Mouse (Mus musculus): ENCODE results near the gene Vim. TPM values are rescaled to one million over a fixed set of nuclear protein-coding genes. Genes with fewer than 3 reads are reported as not detected.

Vim gene
- polyA plus RNA-seq, 1 experiment from 2014 or later = 1,081 TPM

DNA sequence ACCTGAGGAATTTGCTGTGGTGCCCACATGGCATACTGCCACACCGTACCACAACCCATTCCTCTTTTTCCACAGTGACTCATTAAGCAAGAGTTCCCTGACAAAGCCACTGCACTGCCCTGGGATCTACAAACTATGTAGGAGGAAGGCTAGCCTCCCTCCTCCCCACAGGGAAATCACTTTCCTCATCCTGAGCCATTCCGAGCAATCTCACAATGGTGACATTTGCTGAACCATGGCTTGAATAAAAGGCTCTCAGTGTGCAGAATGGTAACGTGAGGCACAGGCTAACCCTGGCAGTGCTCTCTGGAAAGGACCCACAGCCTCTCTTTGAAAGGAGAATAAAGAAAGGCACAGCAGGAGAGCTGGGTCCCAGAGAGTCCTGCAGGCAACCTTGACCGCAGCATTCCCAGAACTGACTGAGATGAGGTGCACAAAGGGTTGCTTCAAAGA lies 1.6 kb upstream of the Vim start:
- 37% methylated on average over 4 of the region's 4 CpGs for WGBS
- ATAC-seq (ENCODE audit: insufficient number of reproducible peaks, low FRiP score, low TSS enrichment, low read depth) = no peak
- Histone ChIP-seq H3K4me2 (replicated peaks) (peak overlapping the region; percentile 51; the same call in 1 of the 2 replicates), H3K9ac (no peak overlapping the region), H3K4me1 (peaks cover 19% of the 10 kb centered on the region), H3K27me3 (no peaks in the 10 kb centered on the region), H3K4me3 (replicated peaks) (no peak overlapping the region; the same call in 1 of the 2 replicates), H3K36me3 (no peaks in the 10 kb centered on the region), H3K27ac (replicated peaks) (peak overlapping the region; percentile 95), H3K9me3 (replicated peaks) (no peaks in the 10 kb centered on the region)

GRCm38 (mm10) chr2:13572647-13573407 lies 900 bp upstream of the Vim start:
- WGBS = 9% methylated on average over 12 of the region's 12 CpGs
- Histone ChIP-seq H3K27ac (replicated peaks) (peak overlapping the region; percentile 95), H3K36me3 (no peaks in the 10 kb centered on the region), H3K4me3 (replicated peaks) (peak overlapping the region; percentile 61), H3K4me1 (peaks cover 19% of the 10 kb centered on the region), H3K4me2 (replicated peaks) (peak overlapping the region; percentile 51), H3K9me3 (replicated peaks) (no peaks in the 10 kb centered on the region), H3K27me3 (no peaks in the 10 kb centered on the region), H3K9ac (no peak overlapping the region; the same call in 1 of the 2 replicates)
- peak; percentile 12; the same call in 1 of the 2 replicates for ATAC-seq (ENCODE audit: insufficient number of reproducible peaks, low FRiP score, low TSS enrichment, low read depth)

GRCm38 (mm10) chr2:13574066-13574800 lies 506 bp downstream of the Vim start:
- WGBS = under 1% methylated on average over 46 of the region's 46 CpGs
- H3K36me3 ChIP-seq = peaks cover 11% of the 10 kb centered on the region
- H3K4me1 ChIP-seq = peaks cover 19% of the 10 kb centered on the region
- peak overlapping the region; percentile 61 for H3K4me3 ChIP-seq (replicated peaks)
- no peaks in the 10 kb centered on the region for H3K9me3 ChIP-seq (replicated peaks)
- H3K27me3 ChIP-seq = no peaks in the 10 kb centered on the region
- ATAC-seq (ENCODE audit: insufficient number of reproducible peaks, low FRiP score, low TSS enrichment, low read depth) = peak; percentile 91
- peak overlapping the region; percentile 84 for H3K9ac ChIP-seq
- H3K4me2 ChIP-seq (replicated peaks) = peak overlapping the region; percentile 51
- peak overlapping the region; percentile 95 for H3K27ac ChIP-seq (replicated peaks)

GRCm38 (mm10) chr2:13574801-13575150 lies 1.0 kb downstream of the Vim start:
- Histone ChIP-seq H3K27ac (replicated peaks) (peak overlapping the region; percentile 95), H3K36me3 (peaks cover 15% of the 10 kb centered on the region), H3K4me2 (replicated peaks) (peak overlapping the region; percentile 51), H3K9ac (peak overlapping the region; percentile 84), H3K4me3 (replicated peaks) (peak overlapping the region; percentile 61), H3K4me1 (peaks cover 20% of the 10 kb centered on the region), H3K27me3 (no peaks in the 10 kb centered on the region), H3K9me3 (replicated peaks) (no peaks in the 10 kb centered on the region)
- WGBS = under 1% methylated on average over 21 of the region's 21 CpGs
- no peak for ATAC-seq (ENCODE audit: insufficient number of reproducible peaks, low FRiP score, low TSS enrichment, low read depth)

DNA sequence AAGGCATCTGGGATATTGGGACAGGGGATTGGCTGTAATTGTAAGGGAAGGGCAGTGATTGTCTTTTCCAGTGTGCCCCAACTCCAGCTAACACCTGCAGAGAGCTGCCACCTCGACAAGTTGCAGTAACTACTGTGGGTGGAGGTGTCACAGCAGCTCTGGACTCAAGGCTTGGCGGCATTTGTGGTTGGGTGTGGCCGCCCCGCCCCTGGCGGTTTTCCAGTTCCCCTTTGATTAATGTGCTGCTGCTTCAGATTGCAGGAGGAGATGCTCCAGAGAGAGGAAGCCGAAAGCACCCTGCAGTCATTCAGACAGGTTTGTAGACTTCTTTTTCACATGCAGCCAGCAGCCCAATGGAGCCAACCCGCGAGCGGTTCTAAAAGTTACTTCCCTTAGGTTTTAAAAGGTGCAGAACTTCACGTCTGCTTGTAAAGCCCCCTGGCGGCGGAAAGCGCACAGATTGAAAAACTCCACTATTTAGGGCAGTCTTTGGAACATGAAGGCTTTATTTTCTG lies 1.6 kb downstream of the Vim start:
- no peak for ATAC-seq (ENCODE audit: insufficient number of reproducible peaks, low FRiP score, low TSS enrichment, low read depth)
- 2% methylated on average over 13 of the region's 13 CpGs for WGBS
- H3K4me1 ChIP-seq = peaks cover 22% of the 10 kb centered on the region
- H3K4me3 ChIP-seq (replicated peaks) = peak overlapping the region; percentile 61
- H3K4me2 ChIP-seq (replicated peaks) = peak overlapping the region; percentile 51
- peak overlapping the region; percentile 84 for H3K9ac ChIP-seq
- peaks cover 21% of the 10 kb centered on the region for H3K36me3 ChIP-seq
- peak overlapping the region; percentile 95 for H3K27ac ChIP-seq (replicated peaks)
- no peaks in the 10 kb centered on the region for H3K27me3 ChIP-seq
- no peaks in the 10 kb centered on the region for H3K9me3 ChIP-seq (replicated peaks)

DNA sequence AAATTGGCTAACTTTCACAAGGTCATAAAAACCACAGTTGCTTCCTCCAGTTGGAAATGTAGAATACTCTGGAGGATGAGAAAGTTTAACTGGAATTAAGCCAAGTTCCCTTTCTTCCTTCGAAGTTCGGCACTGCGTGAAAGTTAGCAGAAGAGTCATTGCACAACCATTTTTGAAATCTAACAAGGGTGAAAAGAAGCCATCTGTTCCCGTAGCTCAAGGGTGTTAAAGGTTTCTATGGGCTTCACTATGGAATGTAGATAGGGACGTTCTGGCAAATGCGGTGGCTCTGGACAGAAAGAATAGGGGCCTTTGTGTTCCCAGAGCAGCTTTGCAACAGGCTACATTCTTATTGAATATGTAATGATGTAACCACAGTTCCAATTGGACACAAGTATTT lies 2.2 kb downstream of the Vim start:
- no peaks in the 10 kb centered on the region for H3K9me3 ChIP-seq (replicated peaks)
- WGBS = 7% methylated on average over 6 of the region's 6 CpGs
- peaks cover 22% of the 10 kb centered on the region for H3K4me1 ChIP-seq
- peak overlapping the region; percentile 61 for H3K4me3 ChIP-seq (replicated peaks)
- peak overlapping the region; percentile 95 for H3K27ac ChIP-seq (replicated peaks)
- peaks cover 26% of the 10 kb centered on the region for H3K36me3 ChIP-seq
- no peaks in the 10 kb centered on the region for H3K27me3 ChIP-seq
- H3K4me2 ChIP-seq (replicated peaks) = peak overlapping the region; percentile 51
- ATAC-seq (ENCODE audit: insufficient number of reproducible peaks, low FRiP score, low TSS enrichment, low read depth) = no peak
- peak overlapping the region; percentile 16 for H3K9ac ChIP-seq

DNA sequence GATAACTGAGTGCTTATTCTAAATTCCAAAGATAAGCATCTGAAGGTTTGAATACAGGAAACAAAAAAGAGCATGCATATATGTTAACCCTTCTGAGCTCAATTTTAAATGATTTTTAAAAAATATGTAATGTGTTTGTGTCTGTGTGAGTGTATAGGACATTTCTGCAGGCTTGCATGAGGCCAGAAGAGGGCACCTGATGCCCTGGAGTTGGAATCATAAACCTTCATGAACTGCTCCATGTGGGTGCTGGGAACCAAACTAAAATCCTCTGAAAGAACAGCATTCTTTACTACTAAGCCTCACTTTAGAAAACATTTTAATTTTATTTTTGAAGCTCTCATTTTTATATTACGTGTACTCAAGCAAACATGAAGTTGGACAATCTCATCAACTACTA lies 3.7 kb downstream of the Vim start:
- 92% methylated on average over 1 of the region's 1 CpGs for WGBS
- Histone ChIP-seq H3K36me3 (peaks cover 39% of the 10 kb centered on the region), H3K4me1 (peaks cover 16% of the 10 kb centered on the region), H3K9ac (no peak overlapping the region), H3K4me2 (replicated peaks) (peak overlapping the region; percentile 21), H3K4me3 (replicated peaks) (peak overlapping the region; percentile 9; the same call in 1 of the 2 replicates), H3K27ac (replicated peaks) (no peak overlapping the region), H3K9me3 (replicated peaks) (no peaks in the 10 kb centered on the region), H3K27me3 (no peaks in the 10 kb centered on the region)
- no peak for ATAC-seq (ENCODE audit: insufficient number of reproducible peaks, low FRiP score, low TSS enrichment, low read depth)

GRCm38 (mm10) chr2:13578473-13579152 lies 4.9 kb downstream of the Vim start:
- peaks cover 43% of the 10 kb centered on the region for H3K36me3 ChIP-seq

DNA sequence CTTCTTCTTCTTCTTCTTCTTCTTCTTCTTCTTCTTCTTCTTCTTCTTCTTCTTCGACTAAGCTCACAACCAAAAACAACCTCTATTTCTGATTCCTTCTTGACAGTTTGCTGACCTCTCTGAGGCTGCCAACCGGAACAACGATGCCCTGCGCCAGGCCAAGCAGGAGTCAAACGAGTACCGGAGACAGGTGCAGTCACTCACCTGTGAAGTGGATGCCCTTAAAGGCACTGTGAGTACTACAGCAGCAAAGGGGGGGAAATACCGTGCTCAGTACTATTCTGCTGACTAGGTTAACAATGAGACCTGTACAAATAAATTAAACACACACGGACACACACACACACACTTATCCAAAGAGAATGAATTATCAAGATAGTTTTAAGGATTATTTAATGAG lies 5.6 kb downstream of the Vim start:
- peaks cover 12% of the 10 kb centered on the region for H3K4me1 ChIP-seq
- WGBS = 91% methylated on average over 8 of the region's 8 CpGs
- ATAC-seq (ENCODE audit: insufficient number of reproducible peaks, low FRiP score, low TSS enrichment, low read depth) = no peak
- peaks cover 43% of the 10 kb centered on the region for H3K36me3 ChIP-seq
- H3K27ac ChIP-seq (replicated peaks) = no peak overlapping the region
- no peak overlapping the region for H3K9ac ChIP-seq
- no peaks in the 10 kb centered on the region for H3K9me3 ChIP-seq (replicated peaks)
- H3K4me2 ChIP-seq (replicated peaks) = no peak overlapping the region
- no peaks in the 10 kb centered on the region for H3K27me3 ChIP-seq
- H3K4me3 ChIP-seq (replicated peaks) = no peak overlapping the region

More at GRCm38 (mm10) chr2:13578473-13579152, 4.9 kb downstream of the Vim start:
- no peak for ATAC-seq (ENCODE audit: insufficient number of reproducible peaks, low FRiP score, low TSS enrichment, low read depth)
- 77% methylated on average over 14 of the region's 14 CpGs for WGBS
- Histone ChIP-seq H3K9me3 (replicated peaks) (no peaks in the 10 kb centered on the region), H3K4me3 (replicated peaks) (no peak overlapping the region), H3K9ac (no peak overlapping the region), H3K27ac (replicated peaks) (no peak overlapping the region), H3K27me3 (no peaks in the 10 kb centered on the region), H3K4me1 (peaks cover 12% of the 10 kb centered on the region), H3K4me2 (replicated peaks) (0 out of 2 replicates have a peak overlapping the region, but pooled peaks have one; percentile 17)

GRCm38 (mm10) chr2:13579991-13580390 lies 6.3 kb downstream of the Vim start:
- Histone ChIP-seq H3K9me3 (replicated peaks) (no peaks in the 10 kb centered on the region), H3K4me2 (replicated peaks) (no peak overlapping the region), H3K9ac (no peak overlapping the region), H3K27ac (replicated peaks) (0 out of 2 replicates have a peak overlapping the region, but pooled peaks have one; percentile 7), H3K27me3 (no peaks in the 10 kb centered on the region), H3K36me3 (peaks cover 43% of the 10 kb centered on the region), H3K4me3 (replicated peaks) (no peak overlapping the region), H3K4me1 (peaks cover 8% of the 10 kb centered on the region)
- 61% methylated on average over 11 of the region's 11 CpGs for WGBS
- no peak for ATAC-seq (ENCODE audit: insufficient number of reproducible peaks, low FRiP score, low TSS enrichment, low read depth)

- peaks cover 43% of the 10 kb centered on the region for H3K36me3 ChIP-seq
- no peak for ATAC-seq (ENCODE audit: insufficient number of reproducible peaks, low FRiP score, low TSS enrichment, low read depth)
- no peak overlapping the region for H3K27ac ChIP-seq (replicated peaks)
- WGBS = 84% methylated on average over 3 of the region's 3 CpGs
- no peak overlapping the region for H3K4me2 ChIP-seq (replicated peaks)
- H3K4me1 ChIP-seq = 0 out of 2 replicates have a peak, but pooled peaks cover 3% of the 10 kb centered on the region
- H3K27me3 ChIP-seq = no peaks in the 10 kb centered on the region
- no peaks in the 10 kb centered on the region for H3K9me3 ChIP-seq (replicated peaks)
- H3K4me3 ChIP-seq (replicated peaks) = no peak overlapping the region
- H3K9ac ChIP-seq = no peak overlapping the region
Measured at GRCm38 (mm10) chr2:13582184-13582583, 8.5 kb downstream of the Vim start.

Data from embryonic facial prominence, embryonic 15.5 days (tissue).